In the genomic region with DNA sequence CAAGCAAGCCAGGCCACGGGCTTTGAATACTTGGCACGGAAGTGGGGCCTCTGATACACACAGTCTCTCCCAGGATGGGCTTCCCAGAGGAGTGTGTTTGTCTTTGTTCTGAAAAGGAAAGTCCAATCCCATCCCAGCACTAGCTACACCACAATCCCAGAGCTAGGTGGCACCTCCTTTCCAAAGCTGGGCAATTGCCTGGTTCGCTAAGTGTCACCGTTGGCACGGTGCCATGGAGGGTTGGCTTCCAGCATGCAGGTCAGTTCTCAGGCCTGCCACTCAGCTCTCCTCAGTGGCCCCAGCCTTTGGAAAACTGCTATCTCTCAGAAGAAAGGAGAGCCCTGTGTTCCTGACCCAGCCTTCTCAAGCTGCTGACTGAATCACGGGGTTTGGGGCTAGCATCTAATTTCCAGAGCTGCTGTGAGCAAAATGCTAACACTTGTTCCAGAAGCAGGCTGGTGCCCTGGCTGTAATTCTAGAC, we compare ENCODE assay signal across 8 mouse cellular contexts. TPM values are rescaled to one million over a fixed set of nuclear protein-coding genes. Genes with fewer than 3 reads are reported as not detected.
DNase-seq lines count a peak whose midpoint lies in the region; TF ChIP-seq lines count a peak whose summit lies in the region.

No protein-coding gene starts in this region.

- no peak overlapping the region for H3K4me3 ChIP-seq in layer of hippocampus, adult 2 months

- DNase-seq in MN1 (ENCODE audit: low spot score) = peak; percentile 99
- peak; percentile 93 for DNase-seq in cerebellum, adult 11-12 months
- peak; percentile 71 to 72 for DNase-seq in frontal cortex, postnatal 10 days (ENCODE audit: low spot score in 2 of 2)
- peak; percentile 84 for DNase-seq in heart, postnatal 4 days
- DNase-seq in layer of hippocampus, adult 2 months (ENCODE audit: low spot score in 2 of 2) = peak; percentile 59 to 77
- DNase-seq in lung, postnatal 10 days = peak; percentile 84
- peak; percentile 55 to 73 for DNase-seq in right cerebral cortex, adult 2 months (ENCODE audit: low spot score in 2 of 2)
- DNase-seq in thymus, adult 18-20 months = no peak

- TF ChIP-seq CTCF in layer of hippocampus, adult 2 months (conservative IDR thresholded peaks at IDR 0.05) = peak; percentile 49

- H3K27ac ChIP-seq in layer of hippocampus, adult 2 months = peak overlapping the region; percentile 95

RNA-seq across cellular contexts. Expression of a gene that starts 42.0 kb away (rescaled TPM):
- 10 to 100 TPM; 85.1 to 94.5 TPM for total RNA-seq in heart, postnatal 4 days (2021)
- total RNA-seq in layer of hippocampus, adult 2 months (2021) = 100 to 1,000 TPM in 1 of 2 experiments, 10 to 100 TPM in 1; 97.1 to 101 TPM

Comparison
In these comparisons a context has a peak if more than half of its experiments do, and no peak if none do; other contexts are left out.
1. DNase-seq: peak in MN1 (single experiment), cerebellum, adult 11-12 months (single experiment), frontal cortex, postnatal 10 days (2 of 2), heart, postnatal 4 days (single experiment), layer of hippocampus, adult 2 months (2 of 2), lung, postnatal 10 days (single experiment) and right cerebral cortex, adult 2 months (2 of 2); none in thymus, adult 18-20 months (0 of 2).